Mouse (Mus musculus) 416B (cell line): Measurements from ENCODE around the gene Lrrc38.

Experiments used
- DNase-seq: peaks from one replicate; pipeline ENCODE4 v3.0.0; 2011; ENCODE audit warnings: low read depth

Gene Lrrc38

GRCm38 (mm10) chr4:143350047-143351015, 774 bp downstream of the Lrrc38 start:
- no peak for DNase-seq

- no peak for DNase-seq
Measured at GRCm38 (mm10) chr4:143352301-143352700, 2.7 kb downstream of the Lrrc38 start.

- DNase-seq = no peak
Measured at GRCm38 (mm10) chr4:143361520-143361919, 12.0 kb downstream of the Lrrc38 start.

GRCm38 (mm10) chr4:143366415-143367041, 17.0 kb downstream of the Lrrc38 start:
- no peak for DNase-seq

- DNase-seq = no peak
Measured at GRCm38 (mm10) chr4:143379480-143379879, 29.9 kb downstream of the Lrrc38 start.

- DNase-seq = no peak
Measured at GRCm38 (mm10) chr4:143379931-143380715, 30.6 kb downstream of the Lrrc38 start.

GRCm38 (mm10) chr4:143380716-143381004, 31.1 kb downstream of the Lrrc38 start:
- DNase-seq = peak; percentile 21

GRCm38 (mm10) chr4:143382163-143382562, 32.6 kb downstream of the Lrrc38 start:
- DNase-seq = no peak

GRCm38 (mm10) chr4:143383646-143384045, 34.1 kb downstream of the Lrrc38 start:
- no peak for DNase-seq

GRCm38 (mm10) chr4:143388955-143389702, 39.6 kb downstream of the Lrrc38 start:
- no peak for DNase-seq

GRCm38 (mm10) chr4:143394181-143394580, 44.6 kb downstream of the Lrrc38 start, which contains the start of gene Pramel1:
TSS of gene Pramel1 (plus strand) at chr4:143394428.
- no peak for DNase-seq

GRCm38 (mm10) chr4:143411566-143412218, 62.1 kb downstream of the Lrrc38 start:
- peak; percentile 23 for DNase-seq

GRCm38 (mm10) chr4:143412219-143413092, 62.9 kb downstream of the Lrrc38 start, which contains the start of gene Pramef8:
TSS of gene Pramef8 (plus strand) at chr4:143412426.
- DNase-seq = peak; percentile 94

GRCm38 (mm10) chr4:143413621-143414020, 64.1 kb downstream of the Lrrc38 start:
- no peak for DNase-seq

GRCm38 (mm10) chr4:143414121-143414520, 64.6 kb downstream of the Lrrc38 start:
- no peak for DNase-seq
